Mouse (Mus musculus) intestine, embryonic 14.5 days (tissue): ENCODE measurements at regions not wholly inside any gene's neighbourhood (a gene's known extent, or its start where the extent isn't known, plus 50 kb on each side); places are given as distances from the start of the nearest gene placed in this dataset.

Source experiments
- ATAC-seq: fragments of 200-750 bp; cut with Nextera tagmentation; replicated peaks from 2 replicates; pipeline ENCODE4 v1.8.0; 2017; ENCODE audit warnings: low read depth, moderate number of reproducible peaks, moderate TSS enrichment, moderate library complexity; ENCODE audit not compliant: low FRiP score, low TSS enrichment
- DNase-seq: peaks from one replicate; pipeline ENCODE4 v3.0.0-alpha.2; 2018; ENCODE audit warnings: low spot score
- H3K27ac ChIP-seq: fragments of 300-500 bp; sonication (generic); 2 replicates; pipeline ENCODE4 v1.5.1; 2014; ENCODE audit warnings: low read depth, mild to moderate bottlenecking, control low read depth
- H3K27me3 ChIP-seq: fragments of 300-500 bp; sonication (generic); replicated peaks from 2 replicates; pipeline ENCODE4 v1.6.1; 2014; ENCODE audit warnings: low read length, control low read depth; ENCODE audit not compliant: control insufficient read depth, insufficient read depth
- H3K36me3 ChIP-seq: fragments of 300-500 bp; sonication (generic); 2 replicates; pipeline ENCODE4 v1.6.1; 2014; ENCODE audit warnings: low read length, control low read depth; ENCODE audit not compliant: control insufficient read depth, insufficient read depth
- H3K4me1 ChIP-seq: fragments of 300-500 bp; sonication (generic); replicated peaks from 2 replicates; pipeline ENCODE4 v1.6.1; 2014; ENCODE audit warnings: low read length, control low read depth, mixed read lengths; ENCODE audit not compliant: control insufficient read depth, insufficient read depth
- H3K4me2 ChIP-seq: fragments of 300-500 bp; sonication (generic); 2 replicates; pipeline ENCODE4 v1.6.1; 2014; ENCODE audit warnings: low read length
- H3K4me3 ChIP-seq: fragments of 300-500 bp; sonication (generic); 2 replicates; pipeline ENCODE4 v1.5.1; 2014; ENCODE audit warnings: low read depth, low read length, control low read depth, mixed read lengths
- H3K9ac ChIP-seq: fragments of 300-500 bp; sonication (generic); 2 replicates; pipeline ENCODE4 v1.6.1; 2014; ENCODE audit warnings: mild to moderate bottlenecking, low read length
- H3K9me3 ChIP-seq: fragments of 300-500 bp; sonication (generic); 2 replicates; pipeline ENCODE4 v1.6.1; 2016; ENCODE audit warnings: low read length, control low read depth; ENCODE audit not compliant: control insufficient read depth
- WGBS: fragments of 180-500 bp; shearing (Covaris S2); extraction: QIAGEN DNeasy Blood & Tissue Kit; methylation state at CpG from one replicate; pipeline ENCODE4 v1.1.7; 2014; 5-methylcytosine and 5-hydroxymethylcytosine counted together

DNA sequence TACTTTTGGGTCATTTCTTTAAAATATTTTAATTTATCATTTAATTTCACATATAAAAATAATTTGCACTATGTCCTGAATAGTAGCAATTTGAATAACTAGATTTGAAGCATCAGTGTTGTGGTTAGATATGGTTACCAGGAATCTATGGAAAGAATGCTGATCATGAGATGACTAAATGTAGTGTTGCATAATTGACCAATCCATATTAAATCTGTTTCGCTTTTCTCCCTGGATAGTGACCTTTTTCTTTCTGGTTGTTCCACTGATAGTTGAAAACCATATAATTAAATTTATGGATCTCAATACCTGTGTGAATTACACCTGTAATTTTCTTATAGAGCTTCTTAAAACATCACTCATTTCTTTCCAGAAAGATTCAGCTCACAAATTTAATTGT is 1003.7 kb downstream of the Slc22a22 start:
- ATAC-seq (no peak), DNase-seq (no peak)
- WGBS: 97% methylated on average over 1 of the region's 1 CpGs
- Histone ChIP-seq H3K4me2 (no peak overlapping the region), H3K36me3 (no peaks in the 10 kb centered on the region), H3K9me3 (no peaks in the 10 kb centered on the region), H3K27me3 (no peaks in the 10 kb centered on the region), H3K4me3 (no peak overlapping the region), H3K27ac (no peak overlapping the region), H3K4me1 (no peaks in the 10 kb centered on the region; the same call in 1 of the 2 replicates), H3K9ac (no peak overlapping the region)

DNA sequence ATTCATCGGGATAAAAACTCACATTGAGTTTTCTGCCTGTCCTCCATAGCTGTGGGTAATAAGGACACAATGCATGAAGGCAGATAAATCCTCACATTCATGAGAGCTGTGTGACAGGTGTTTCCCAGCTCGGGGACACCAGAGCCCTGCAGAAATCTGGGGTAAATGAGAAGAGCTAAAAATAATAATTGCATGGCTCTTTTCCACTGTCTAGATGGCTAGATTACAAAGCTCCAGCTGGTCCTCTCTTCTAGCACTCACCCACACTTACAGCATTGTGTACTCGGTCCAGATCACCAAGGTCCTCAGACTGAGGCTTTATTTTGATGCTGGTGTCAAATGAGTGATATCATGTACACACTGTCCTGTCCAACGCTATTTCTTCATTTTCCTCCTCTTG is 1025.5 kb downstream of the Slc22a22 start:
- WGBS: 72% methylated on average over 4 of the region's 4 CpGs
- H3K36me3 ChIP-seq: no peaks in the 10 kb centered on the region
- no peaks in the 10 kb centered on the region for H3K9me3 ChIP-seq
- H3K4me1 ChIP-seq: no peaks in the 10 kb centered on the region
- no peak overlapping the region for H3K9ac ChIP-seq
- DNase-seq: no peak
- no peaks in the 10 kb centered on the region for H3K27me3 ChIP-seq
- no peak overlapping the region for H3K4me2 ChIP-seq
- no peak for ATAC-seq
- no peak overlapping the region for H3K4me3 ChIP-seq
- no peak overlapping the region for H3K27ac ChIP-seq

DNA sequence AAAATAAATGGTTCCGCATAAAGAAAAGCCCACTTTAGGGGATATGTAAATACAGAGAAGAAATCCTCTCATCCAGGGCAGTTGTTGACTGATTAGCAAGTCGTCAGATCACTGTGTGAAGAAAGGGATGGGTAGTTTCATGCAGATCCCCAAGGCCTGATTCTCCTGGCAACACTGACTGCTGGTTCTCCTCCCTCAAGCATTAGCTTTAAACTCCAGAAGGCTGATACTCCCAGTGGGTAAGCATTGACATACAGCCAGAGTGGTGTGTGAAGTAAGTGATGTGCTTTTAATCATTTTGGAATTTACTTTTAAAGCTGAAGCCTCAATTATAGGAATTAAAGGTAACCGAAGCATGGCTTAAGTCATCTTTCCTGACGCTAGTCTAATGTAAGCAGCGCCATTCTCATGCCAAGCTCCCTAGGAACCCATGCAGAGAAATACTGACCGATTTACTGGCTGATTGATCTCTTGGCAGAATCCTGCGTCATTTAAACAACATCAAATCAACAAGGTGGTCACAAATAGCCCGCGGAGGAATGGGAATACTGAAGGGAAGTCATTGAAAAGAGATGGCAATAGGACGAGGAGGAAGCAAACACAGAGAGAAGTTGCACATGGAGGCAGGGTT is 1029.3 kb downstream of the Slc22a22 start:
- no peak for ATAC-seq
- DNase-seq: no peak

DNA sequence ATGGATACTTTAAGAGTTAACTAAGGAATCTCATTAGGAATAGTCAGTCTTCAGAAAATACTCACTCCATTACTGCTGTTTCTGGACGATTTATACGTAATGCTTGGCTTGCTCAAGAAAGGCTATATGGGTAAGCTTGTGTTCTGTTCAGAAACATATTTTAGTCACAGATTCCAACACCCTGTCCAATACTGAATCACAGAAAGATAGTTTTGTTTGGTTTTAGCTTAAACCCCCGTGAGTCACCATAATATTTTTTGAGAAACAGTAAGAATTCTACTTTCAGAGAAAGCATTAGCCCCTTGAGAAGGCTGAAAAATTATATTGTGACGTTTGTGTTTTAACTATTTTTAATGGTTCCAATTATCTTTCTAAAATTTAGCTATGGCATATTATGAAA is 1037.3 kb downstream of the Slc22a22 start:
- Histone ChIP-seq H3K4me3 (no peak overlapping the region), H3K9ac (no peak overlapping the region), H3K27ac (no peak overlapping the region), H3K4me1 (no peaks in the 10 kb centered on the region; the same call in 1 of the 2 replicates), H3K27me3 (no peaks in the 10 kb centered on the region), H3K36me3 (no peaks in the 10 kb centered on the region), H3K4me2 (no peak overlapping the region), H3K9me3 (no peaks in the 10 kb centered on the region)
- ATAC-seq: no peak
- DNase-seq: no peak
- WGBS: 61% methylated on average over 4 of the region's 4 CpGs

More for the DNA sequence above, 1029.3 kb downstream of the Slc22a22 start:
- Histone ChIP-seq H3K27me3 (no peaks in the 10 kb centered on the region), H3K27ac (no peak overlapping the region), H3K9me3 (no peaks in the 10 kb centered on the region), H3K4me3 (no peak overlapping the region), H3K4me2 (no peak overlapping the region), H3K4me1 (no peaks in the 10 kb centered on the region), H3K9ac (no peak overlapping the region), H3K36me3 (no peaks in the 10 kb centered on the region)
- WGBS: 70% methylated on average over 10 of the region's 10 CpGs

DNA sequence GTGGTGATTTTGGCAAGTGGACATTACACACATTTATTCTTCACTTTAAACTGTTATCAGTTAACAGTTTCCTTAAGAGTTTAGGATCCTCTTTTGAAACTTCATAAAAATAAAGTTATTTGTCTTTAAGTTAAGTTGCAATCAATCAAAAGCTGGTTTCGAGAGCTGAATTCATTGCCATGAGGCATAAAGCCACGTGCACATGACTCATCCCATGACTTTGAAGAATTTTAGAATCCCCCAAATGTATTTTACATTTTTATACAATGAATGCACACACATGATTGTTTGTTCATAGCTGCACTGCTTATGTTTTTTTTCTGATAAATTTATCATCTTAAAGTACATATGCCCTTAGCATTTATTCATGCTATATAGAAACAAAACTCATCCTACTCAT is 1039.1 kb downstream of the Slc22a22 start:
- no peak for ATAC-seq
- 75% methylated on average over 2 of the region's 2 CpGs for WGBS
- H3K36me3 ChIP-seq: no peaks in the 10 kb centered on the region

DNA sequence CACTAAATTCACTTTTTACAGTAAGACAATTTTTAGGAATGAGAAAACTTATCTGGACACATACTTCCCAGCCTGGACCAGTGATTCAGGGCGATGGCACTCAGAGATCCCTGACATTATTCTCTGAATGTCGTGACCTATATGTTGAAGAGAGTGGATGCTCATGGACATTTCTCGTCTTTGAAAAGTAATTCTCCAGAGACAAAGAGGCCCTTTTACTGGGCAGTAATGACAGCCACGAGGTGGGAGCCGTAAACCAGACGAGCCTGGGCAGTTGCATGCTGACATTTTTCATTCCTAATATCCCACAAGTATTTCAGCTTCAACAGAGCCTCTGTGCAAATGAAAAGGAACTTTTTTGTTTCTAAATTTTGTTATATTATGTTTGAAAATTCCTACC is 1041.3 kb downstream of the Slc22a22 start:
- no peak overlapping the region for H3K4me3 ChIP-seq
- no peak for ATAC-seq
- WGBS: 42% methylated on average over 6 of the region's 6 CpGs
- no peak for DNase-seq
- H3K27ac ChIP-seq: no peak overlapping the region
- H3K4me1 ChIP-seq: no peaks in the 10 kb centered on the region; the same call in 1 of the 2 replicates
- no peaks in the 10 kb centered on the region for H3K27me3 ChIP-seq
- no peak overlapping the region for H3K4me2 ChIP-seq
- H3K36me3 ChIP-seq: no peaks in the 10 kb centered on the region
- no peaks in the 10 kb centered on the region for H3K9me3 ChIP-seq
- H3K9ac ChIP-seq: no peak overlapping the region

More for the DNA sequence above, 1039.1 kb downstream of the Slc22a22 start:
- H3K4me3 ChIP-seq: no peak overlapping the region
- no peak overlapping the region for H3K4me2 ChIP-seq
- no peak for DNase-seq
- no peaks in the 10 kb centered on the region for H3K27me3 ChIP-seq
- no peaks in the 10 kb centered on the region for H3K9me3 ChIP-seq
- no peak overlapping the region for H3K9ac ChIP-seq
- no peak overlapping the region for H3K27ac ChIP-seq
- no peaks in the 10 kb centered on the region; the same call in 1 of the 2 replicates for H3K4me1 ChIP-seq

DNA sequence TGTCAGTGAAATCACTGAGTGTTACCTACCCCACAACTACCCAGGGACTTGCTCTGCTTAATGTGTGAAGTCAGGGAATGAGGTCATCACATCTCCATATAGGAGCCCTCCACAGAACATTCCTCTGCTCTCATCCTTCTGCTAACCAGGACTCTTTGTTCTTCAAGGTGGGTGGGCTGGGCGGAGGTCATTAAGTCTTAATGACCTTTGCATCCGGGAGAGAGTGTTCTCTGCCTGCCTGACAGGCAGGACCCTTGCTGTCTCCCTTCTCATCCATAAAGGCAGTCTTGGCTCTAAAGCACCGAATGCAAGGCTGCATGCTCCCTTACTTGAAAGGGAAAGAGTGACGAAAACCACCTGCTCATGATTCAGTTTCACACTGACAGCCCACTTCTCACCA is 1051.4 kb downstream of the Slc22a22 start:
- ATAC-seq: no peak
- H3K36me3 ChIP-seq: no peaks in the 10 kb centered on the region
- no peak for DNase-seq
- H3K4me2 ChIP-seq: no peak overlapping the region
- H3K9me3 ChIP-seq: no peaks in the 10 kb centered on the region
- no peaks in the 10 kb centered on the region for H3K27me3 ChIP-seq
- no peak overlapping the region for H3K4me3 ChIP-seq
- 10% methylated on average over 4 of the region's 4 CpGs for WGBS
- no peak overlapping the region for H3K27ac ChIP-seq
- H3K4me1 ChIP-seq: peaks cover 3% of the 10 kb centered on the region; the same call in 1 of the 2 replicates
- no peak overlapping the region for H3K9ac ChIP-seq

DNA sequence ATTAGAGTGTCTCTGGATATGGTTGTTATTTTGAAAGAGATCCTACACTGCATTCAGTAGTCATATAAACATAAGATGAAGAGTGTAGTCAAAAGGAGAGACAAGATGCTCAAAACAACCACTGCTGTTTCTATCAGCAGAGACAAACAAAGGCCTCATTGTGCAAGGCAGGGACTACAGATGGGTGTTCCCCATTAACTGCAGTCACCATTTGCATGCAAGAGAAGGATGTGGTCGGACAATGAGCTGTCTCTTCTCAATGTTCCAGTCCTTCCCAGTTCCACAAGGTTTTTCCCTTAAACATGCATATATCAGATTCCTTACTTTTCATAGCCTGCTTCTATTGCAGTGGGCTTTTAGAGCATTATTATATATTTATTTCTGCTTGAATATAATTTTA is 1056.7 kb downstream of the Slc22a22 start:
- Histone ChIP-seq H3K9me3 (no peaks in the 10 kb centered on the region), H3K36me3 (no peaks in the 10 kb centered on the region), H3K4me2 (no peak overlapping the region), H3K27ac (no peak overlapping the region), H3K27me3 (no peaks in the 10 kb centered on the region), H3K4me1 (no peaks in the 10 kb centered on the region), H3K4me3 (no peak overlapping the region), H3K9ac (no peak overlapping the region)
- DNase-seq (no peak), ATAC-seq (no peak)
- 48% methylated on average over 1 of the region's 1 CpGs for WGBS

DNA sequence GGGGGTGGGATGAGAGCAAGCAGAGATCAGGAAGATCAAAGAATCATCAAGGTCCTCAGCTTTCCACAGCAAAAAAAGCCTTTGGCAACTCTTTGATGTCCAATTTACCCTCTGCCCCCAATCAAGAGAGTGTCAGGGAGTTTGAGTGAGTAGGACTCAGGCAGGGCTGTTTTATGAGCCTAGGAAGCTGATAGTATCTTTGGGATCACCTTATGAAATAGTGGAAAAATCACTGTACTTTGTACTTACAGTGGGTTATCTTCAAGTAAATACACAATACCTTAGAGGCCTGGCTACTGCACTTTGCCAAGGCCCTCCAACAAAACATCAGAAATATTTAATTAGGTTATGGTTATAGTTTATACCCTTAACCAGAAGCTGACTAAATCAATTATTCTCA is 1085.4 kb downstream of the Slc22a22 start:
- H3K36me3 ChIP-seq: no peaks in the 10 kb centered on the region
- H3K4me3 ChIP-seq: no peak overlapping the region
- H3K27ac ChIP-seq: no peak overlapping the region
- H3K4me1 ChIP-seq: no peaks in the 10 kb centered on the region
- DNase-seq: no peak
- no peak overlapping the region for H3K4me2 ChIP-seq
- H3K9ac ChIP-seq: no peak overlapping the region
- H3K27me3 ChIP-seq: no peaks in the 10 kb centered on the region
- ATAC-seq: no peak
- no peaks in the 10 kb centered on the region for H3K9me3 ChIP-seq
